Mouse (Mus musculus): ENCODE results near the gene Tbrg4. TPM values are rescaled to one million over a fixed set of nuclear protein-coding genes. Genes with fewer than 3 reads are reported as not detected.
"Not testable (repeated sequence)": the region's sequence is repeated elsewhere in the genome, so short reads cannot be mapped to it uniquely, and the experiment has no call there.

The Tbrg4 gene
- 19.9 and 36.6 TPM in 2 replicates for total RNA-seq (2017)

DNA sequence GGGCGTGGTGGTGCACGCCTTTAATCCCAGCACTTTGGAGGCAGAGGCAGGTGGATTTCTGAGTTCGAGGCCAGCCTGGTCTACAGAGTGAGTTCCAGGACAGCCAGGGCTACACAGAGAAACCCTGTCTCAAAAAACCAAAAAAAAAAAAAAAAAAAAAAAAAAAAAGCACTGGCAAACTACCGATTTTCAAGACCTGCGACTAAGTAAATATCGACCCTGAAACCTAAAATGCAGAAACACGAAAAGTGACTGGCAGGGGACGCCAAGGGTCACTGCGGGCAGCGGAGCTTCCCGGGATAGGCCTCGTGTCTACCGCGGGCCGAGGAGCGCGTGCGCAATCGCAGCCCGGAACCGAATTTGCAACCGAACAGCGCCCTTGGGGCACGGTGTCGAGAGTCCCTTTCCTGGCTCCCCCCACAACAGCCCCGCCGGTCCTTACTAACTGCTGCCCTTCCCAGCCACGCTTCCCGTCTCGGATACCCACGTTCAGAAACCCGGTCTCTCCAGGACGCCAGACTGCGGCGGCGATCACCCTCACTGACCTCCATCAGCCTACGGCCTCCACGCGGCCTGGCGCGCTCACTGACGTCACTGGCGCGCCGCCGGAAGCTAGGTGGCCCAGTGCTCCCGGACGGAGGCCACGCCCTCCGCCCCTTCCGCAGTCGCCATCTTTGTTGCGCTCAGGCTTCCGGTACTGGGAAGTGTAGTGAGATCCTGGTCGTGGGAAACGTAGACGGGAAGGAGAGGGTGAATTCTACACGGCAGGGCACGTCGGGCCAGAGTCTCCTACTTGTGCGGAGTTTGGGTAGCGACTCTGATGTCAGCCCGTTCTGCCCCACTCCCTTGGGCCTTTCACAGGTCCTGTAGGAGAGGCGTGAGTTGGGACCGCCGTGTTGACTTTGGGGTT is at the start of gene Tbrg4:
Gene Tbrg4, minus strand, starts transcription at position 590 of the 910 bp plus-strand sequence.
- peak; percentile 79 to 84 for ATAC-seq (replicated peaks in 1 of 2; ENCODE audit: insufficient read depth in 1 of 2, low FRiP score in 2 of 2, low TSS enrichment in 1 of 2, low read depth in 1 of 2, poor library complexity in 2 of 2, severe bottlenecking in 2 of 2)

DNA sequence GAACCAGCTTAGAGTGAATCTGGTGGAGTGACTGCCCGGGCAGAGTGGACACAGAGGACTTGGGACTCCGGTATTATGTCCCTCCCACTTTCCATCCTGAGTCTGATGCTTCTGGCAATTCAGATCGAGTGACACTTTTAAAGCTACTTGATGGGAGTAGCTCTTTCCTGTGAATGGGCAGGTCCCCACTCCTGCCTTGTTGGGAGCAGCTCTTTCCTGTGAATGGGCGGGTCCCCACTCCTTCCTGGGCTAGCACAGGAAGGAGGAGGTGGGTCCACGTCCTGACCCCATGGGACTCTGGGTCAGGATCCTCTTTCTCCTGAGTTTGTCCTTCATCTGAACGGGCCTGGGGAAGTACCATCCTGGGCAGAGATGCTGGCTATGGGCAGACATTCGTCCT is 49.5 kb upstream of the Tbrg4 start:
- ATAC-seq (replicated peaks in 1 of 2; ENCODE audit: insufficient read depth in 1 of 2, low FRiP score in 2 of 2, low TSS enrichment in 1 of 2, low read depth in 1 of 2, poor library complexity in 2 of 2, severe bottlenecking in 2 of 2) = no peak

DNA sequence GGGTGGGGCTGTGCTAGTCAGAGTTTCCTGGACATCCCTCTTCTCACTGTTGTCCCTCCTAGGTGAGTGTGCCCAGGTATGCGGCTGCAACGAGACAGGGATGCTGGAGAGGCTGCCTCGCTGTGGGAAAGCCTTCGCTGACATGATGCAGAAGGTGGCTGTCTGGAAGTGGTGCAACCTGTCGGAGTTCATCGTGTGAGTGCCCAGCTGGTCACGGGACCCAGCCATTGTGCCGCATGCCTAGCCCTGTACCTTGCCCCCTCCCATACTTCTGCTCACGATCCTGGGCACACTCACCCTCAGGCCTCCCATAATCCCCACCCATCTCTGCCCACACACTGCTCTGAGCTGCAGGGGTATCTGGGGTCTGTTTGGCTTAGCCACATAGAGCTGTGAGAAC is 48.8 kb upstream of the Tbrg4 start:
- no peak for ATAC-seq (replicated peaks in 1 of 2; ENCODE audit: insufficient read depth in 1 of 2, low FRiP score in 2 of 2, low TSS enrichment in 1 of 2, low read depth in 1 of 2, poor library complexity in 2 of 2, severe bottlenecking in 2 of 2)

DNA sequence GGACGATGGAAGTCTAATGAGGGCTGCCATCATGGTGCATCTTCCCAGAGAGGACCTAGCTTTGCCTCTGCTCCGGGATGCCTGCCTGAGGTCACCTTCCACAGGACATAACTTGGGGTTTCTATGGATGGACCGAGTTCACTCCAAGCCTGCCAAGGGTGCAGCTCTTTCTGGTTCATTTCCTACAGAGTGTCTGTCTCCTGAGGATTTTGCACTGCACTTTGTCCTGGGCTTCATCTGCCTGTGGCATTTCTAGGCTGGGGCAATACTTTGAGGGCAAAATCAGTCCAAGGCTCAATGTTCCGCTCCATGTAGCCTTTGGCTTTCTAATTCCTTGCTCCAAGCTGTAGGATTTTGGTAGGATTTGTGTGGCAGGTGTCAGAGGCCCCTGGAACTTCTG is 45.0 kb upstream of the Tbrg4 start:
- ATAC-seq (replicated peaks in 1 of 2; ENCODE audit: insufficient read depth in 1 of 2, low FRiP score in 2 of 2, low TSS enrichment in 1 of 2, low read depth in 1 of 2, poor library complexity in 2 of 2, severe bottlenecking in 2 of 2) = no peak

DNA sequence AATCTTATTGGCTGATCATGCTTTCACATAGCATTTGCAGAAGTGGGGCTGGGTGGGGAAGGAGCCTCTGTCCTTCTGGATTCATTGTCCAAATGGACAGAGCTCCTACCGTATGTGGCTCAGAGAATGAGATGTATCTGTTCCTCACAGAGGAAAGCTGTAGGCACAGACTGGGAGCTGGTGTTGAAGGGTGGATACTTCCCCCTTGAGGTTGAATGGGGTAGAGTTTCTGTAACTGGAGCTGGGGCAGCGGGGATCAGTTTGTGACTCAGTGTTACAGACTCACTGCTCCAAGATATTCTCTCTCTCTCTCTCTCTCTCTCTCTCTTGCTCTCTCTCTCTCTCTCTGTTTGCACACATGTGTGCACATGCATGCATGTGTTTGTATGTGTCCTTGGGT is 44.2 kb upstream of the Tbrg4 start:
- ATAC-seq (replicated peaks in 1 of 2; ENCODE audit: insufficient read depth in 1 of 2, low FRiP score in 2 of 2, low TSS enrichment in 1 of 2, low read depth in 1 of 2, poor library complexity in 2 of 2, severe bottlenecking in 2 of 2) = 0 out of 4 replicates have a peak, but pooled peaks of 1 of the 2 experiments have one; percentile 40

DNA sequence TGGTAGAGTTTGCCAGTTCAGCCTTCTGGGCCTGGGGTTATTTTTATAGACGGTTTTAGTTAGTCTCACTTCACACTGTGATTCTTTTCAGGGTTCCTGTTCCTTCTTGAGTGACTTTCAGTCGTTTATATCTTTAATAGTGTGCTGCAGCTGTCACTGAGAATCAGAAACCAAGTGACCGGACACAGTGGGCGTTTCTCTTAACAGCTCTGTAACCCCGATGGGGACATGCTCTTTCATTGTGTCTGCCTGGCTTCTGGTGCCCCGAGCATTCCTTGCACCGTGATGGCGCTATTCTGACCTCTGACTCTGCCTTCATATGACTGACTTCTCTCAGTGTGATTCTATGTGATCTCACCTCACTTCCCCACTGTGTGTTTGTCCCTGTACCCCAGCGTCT is 43.2 kb upstream of the Tbrg4 start:
- no peak for ATAC-seq (replicated peaks in 1 of 2; ENCODE audit: insufficient read depth in 1 of 2, low FRiP score in 2 of 2, low TSS enrichment in 1 of 2, low read depth in 1 of 2, poor library complexity in 2 of 2, severe bottlenecking in 2 of 2)

DNA sequence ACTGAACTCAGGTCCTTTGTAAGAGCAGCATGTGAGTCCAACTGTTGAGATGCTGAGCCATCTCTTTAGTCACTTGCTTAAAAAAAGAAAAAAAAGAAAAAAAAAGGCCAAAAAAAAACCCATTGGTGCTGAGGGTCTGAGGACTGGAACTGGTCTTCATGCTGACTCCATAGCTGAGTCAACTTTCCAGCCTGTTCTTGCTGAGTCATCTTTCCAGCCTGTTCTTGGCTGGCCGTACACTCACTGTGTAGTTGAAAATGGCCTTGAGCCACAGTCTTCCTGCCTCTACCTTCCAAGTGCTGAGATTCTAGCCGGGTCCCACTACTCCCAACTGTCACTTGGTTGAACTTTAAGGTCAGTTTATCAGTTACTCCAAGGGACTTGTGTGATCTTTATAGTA is 40.8 kb upstream of the Tbrg4 start:
- ATAC-seq (replicated peaks in 1 of 2; ENCODE audit: insufficient read depth in 1 of 2, low FRiP score in 2 of 2, low TSS enrichment in 1 of 2, low read depth in 1 of 2, poor library complexity in 2 of 2, severe bottlenecking in 2 of 2) = no peak

DNA sequence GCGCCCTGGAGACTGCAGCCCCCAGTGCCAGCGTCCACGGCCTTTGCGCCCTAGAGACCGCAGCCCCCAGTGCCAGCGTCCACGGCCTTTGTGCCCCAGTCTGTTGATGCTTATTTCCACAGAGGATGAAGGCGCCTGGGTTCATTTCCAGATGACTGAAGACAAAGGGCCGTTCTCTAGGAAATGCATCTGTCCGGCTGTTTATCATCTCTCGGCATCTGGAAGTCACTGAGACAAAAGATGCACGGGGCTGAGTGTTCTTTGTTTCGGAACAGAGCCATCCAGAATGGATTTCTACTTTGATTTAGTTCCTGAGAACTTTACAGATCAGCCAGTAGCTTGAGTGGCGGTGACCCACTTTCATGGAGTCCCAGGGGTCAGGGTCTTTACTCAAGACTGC is 35.3 kb upstream of the Tbrg4 start:
- no peak for ATAC-seq (replicated peaks in 1 of 2; ENCODE audit: insufficient read depth in 1 of 2, low FRiP score in 2 of 2, low TSS enrichment in 1 of 2, low read depth in 1 of 2, poor library complexity in 2 of 2, severe bottlenecking in 2 of 2)

DNA sequence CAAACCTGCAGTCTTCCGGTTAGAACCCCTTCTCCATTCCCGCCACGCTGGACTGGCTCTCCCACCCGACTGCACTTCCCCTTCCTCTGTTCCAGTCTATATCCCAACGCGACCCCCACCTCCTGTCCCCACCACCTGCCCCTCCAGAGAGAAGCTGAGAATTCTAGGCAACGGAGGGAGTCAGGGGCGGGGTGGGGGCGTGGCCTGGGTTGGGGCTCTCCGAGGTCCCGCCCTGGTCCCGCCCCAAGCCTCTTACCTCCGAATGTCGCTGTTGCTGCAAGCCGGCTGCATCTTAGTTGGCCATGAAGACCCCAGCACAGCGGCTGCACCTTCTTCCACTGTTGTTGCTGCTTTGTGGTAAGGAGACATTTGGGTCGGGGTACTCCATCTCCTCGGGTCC is 32.4 kb upstream of the Tbrg4 start, which contains the start of gene Ramp3:
Gene Ramp3, plus strand, starts transcription at position 251 of the 400 bp plus-strand sequence.
- peak in 1 of 2 experiments; percentile 57; a peak in 2 of 4 replicates for ATAC-seq (replicated peaks in 1 of 2; ENCODE audit: insufficient read depth in 1 of 2, low FRiP score in 2 of 2, low TSS enrichment in 1 of 2, low read depth in 1 of 2, poor library complexity in 2 of 2, severe bottlenecking in 2 of 2)

DNA sequence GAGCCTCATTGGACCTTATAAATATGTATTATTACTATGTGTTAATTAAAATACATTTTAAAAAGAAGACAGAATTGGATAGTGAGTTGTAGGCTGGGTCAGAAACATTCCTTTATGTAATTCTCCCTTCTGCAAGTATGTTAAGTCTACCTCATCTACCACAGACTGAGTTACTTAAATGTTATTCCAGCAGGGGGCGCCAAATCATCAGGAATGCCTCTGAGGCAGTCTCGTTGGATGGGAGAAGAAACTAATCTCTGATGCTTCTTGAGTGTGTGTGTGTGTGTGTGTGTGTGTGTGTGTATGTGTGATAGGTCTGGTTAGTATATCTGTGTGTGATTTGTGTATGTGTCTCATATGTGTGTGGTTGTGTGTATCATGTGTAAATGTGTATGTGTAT is 29.0 kb upstream of the Tbrg4 start:
- peak; percentile 38 to 59; a peak in 2 of 4 replicates for ATAC-seq (replicated peaks in 1 of 2; ENCODE audit: insufficient read depth in 1 of 2, low FRiP score in 2 of 2, low TSS enrichment in 1 of 2, low read depth in 1 of 2, poor library complexity in 2 of 2, severe bottlenecking in 2 of 2)

DNA sequence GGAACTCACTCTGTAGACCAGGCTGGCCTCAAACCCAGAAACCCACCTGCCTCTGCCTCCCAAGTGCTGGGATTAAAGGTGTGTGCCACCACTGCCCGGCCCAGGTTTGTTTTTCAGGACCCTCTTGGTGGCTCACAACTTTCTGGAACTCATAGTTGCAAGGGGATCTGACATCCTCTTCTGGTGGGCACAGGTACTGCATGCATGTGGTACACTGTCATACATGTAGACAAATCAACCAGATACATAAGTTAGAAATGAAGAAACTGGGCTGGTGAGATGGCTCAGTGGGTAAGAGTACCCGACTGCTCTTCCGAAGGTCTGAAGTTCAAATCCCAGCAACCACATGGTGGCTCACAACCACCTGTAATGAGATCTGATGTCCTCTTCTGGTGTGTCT is 27.1 kb upstream of the Tbrg4 start:
- ATAC-seq (replicated peaks in 1 of 2; ENCODE audit: insufficient read depth in 1 of 2, low FRiP score in 2 of 2, low TSS enrichment in 1 of 2, low read depth in 1 of 2, poor library complexity in 2 of 2, severe bottlenecking in 2 of 2) = not testable (repeated sequence)

DNA sequence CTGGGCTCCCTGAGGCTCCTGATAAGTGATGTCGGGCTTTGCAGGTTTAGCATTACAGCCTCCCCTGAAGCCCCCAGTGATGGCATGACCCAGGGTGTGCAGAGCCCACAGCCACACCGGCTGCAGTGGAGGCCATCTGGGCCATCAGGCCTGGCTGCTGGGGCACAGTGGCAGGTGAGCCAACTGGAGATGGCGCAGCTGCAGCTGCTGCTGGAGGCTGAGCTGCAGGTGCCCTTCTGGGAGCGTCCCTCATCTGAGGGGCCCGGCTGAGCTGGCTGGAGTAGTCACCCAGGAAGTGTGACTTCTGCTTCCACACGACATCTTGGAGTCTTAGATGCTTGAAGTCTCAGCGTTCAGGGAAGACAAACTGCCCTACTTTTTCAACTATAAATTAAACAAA is 24.7 kb upstream of the Tbrg4 start:
- no peak for ATAC-seq (replicated peaks in 1 of 2; ENCODE audit: insufficient read depth in 1 of 2, low FRiP score in 2 of 2, low TSS enrichment in 1 of 2, low read depth in 1 of 2, poor library complexity in 2 of 2, severe bottlenecking in 2 of 2)

DNA sequence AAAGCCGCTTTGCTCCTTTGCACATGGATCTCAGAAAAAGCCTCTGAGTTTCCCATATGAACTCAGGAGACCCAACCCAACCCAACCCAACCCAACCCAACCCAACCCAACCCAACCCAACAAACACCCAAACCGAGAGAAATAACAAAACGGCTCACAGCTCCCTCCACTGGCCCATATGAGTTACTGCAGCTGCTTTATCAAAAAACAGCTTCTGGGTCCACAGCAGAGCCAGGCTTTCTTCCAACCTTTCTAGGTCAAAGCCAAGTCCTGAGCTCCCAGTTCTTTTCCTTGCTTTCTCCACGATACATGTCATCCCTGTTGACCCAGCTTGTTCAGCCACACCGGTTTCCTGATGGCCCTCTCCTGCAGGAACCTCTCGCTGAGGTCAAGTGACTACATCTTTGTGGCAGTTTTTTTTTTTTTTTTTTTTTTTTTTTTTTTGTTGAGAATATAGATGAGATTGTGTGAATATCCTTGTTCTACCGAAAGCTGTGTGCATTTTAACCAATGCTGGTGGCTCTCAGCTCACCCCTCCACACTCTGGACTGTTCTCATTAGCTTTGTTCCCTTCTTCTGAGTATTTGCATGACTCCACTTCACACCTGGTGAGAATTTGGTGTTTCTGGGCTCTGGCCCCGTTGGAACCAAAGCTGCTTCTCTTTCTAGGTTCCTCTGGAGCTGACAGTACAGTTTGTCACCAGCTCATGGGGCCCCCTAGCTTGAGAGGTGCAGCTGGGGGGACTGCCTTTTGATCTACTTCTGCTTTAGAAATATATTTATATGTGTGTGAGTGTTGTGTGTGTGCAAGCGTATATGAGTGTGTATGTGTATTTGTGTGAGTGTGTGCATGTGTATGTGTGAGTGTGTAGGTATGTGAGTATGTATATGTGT is 22.2 kb upstream of the Tbrg4 start:
- peak; percentile 11 to 49; a peak in 1 of 4 replicates for ATAC-seq (replicated peaks in 1 of 2; ENCODE audit: insufficient read depth in 1 of 2, low FRiP score in 2 of 2, low TSS enrichment in 1 of 2, low read depth in 1 of 2, poor library complexity in 2 of 2, severe bottlenecking in 2 of 2)

DNA sequence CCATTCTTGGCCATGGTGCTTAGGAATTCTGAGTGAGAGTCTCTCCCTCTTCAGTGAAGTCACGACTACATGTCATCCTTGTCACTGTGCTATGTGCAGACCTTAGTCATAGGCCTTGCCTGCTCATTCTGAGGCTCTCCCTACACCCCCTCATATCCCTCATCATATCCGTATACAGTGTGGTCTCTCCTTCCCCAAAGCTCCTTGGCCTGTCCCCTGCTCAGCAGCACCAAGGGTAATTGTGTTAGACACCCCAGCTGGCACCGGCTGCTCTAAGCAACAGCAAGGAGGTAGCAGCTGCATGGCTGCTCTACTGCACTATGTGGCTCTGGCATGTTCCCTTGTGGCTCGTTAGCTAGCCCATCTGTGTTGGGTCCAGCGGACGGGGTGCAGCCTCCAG is 18.7 kb upstream of the Tbrg4 start:
- ATAC-seq (replicated peaks in 1 of 2; ENCODE audit: insufficient read depth in 1 of 2, low FRiP score in 2 of 2, low TSS enrichment in 1 of 2, low read depth in 1 of 2, poor library complexity in 2 of 2, severe bottlenecking in 2 of 2) = no peak

DNA sequence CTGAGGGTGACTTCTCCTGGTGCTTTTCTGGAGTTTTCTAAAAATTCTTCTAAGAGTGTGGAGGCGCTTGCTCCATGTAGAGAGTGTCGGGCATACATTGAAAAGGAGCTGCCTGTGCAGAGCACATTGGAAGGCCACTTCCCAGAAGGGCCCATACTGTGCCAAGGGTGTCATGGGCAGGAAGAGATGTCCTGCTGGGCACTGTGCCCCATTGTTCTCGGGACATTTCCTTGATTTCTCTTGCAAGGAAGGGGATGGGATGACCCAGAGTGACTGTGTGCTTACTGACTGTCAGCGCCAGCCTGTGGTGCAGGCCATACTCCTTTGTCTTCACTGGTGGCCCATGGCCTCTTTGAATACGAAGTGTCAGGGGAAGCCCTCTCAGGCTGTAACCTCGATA is 13.2 kb upstream of the Tbrg4 start:
- ATAC-seq (replicated peaks in 1 of 2; ENCODE audit: insufficient read depth in 1 of 2, low FRiP score in 2 of 2, low TSS enrichment in 1 of 2, low read depth in 1 of 2, poor library complexity in 2 of 2, severe bottlenecking in 2 of 2) = no peak

DNA sequence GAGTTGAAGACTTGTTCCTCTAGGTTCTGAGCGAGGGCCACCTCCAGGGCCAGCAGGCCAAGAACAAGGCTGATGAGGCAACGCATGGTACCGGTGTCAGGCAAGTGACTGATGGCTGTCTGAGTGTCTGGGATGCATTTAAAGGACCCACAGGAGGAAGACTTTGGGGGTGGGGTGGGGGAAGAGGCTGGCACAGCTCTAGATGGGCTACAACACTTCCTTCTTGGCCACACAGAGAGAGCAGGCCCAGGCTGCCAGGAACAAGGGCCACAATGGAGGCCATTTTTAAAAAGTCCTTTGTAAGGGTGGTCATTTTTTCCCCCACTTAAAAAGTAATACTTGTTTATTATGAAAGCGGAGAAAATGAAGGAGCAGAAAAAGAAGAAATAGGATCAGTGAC is 12.7 kb upstream of the Tbrg4 start, which contains the start of gene Wap:
Gene Wap, minus strand, starts transcription at position 101 of the 400 bp plus-strand sequence.
- no peak for ATAC-seq (replicated peaks in 1 of 2; ENCODE audit: insufficient read depth in 1 of 2, low FRiP score in 2 of 2, low TSS enrichment in 1 of 2, low read depth in 1 of 2, poor library complexity in 2 of 2, severe bottlenecking in 2 of 2)

DNA sequence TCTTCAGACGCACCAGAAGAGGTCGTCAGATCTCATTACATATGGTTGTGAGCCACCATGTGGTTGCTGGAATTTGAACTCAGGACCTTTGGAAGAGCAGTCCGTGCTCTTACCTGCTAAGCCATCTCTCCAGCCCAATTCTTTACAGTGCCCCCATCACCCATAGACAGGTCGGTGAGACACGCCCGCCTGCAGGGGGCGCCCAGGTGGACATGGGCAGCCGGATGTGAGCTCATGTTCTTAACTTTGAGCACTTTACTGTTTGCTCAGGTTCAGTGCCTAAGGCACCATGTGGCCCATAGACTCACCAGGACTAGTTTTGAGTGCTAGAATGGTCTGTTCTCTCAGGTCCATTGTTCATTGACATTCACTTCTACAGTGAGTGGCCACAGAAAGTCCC is 10.3 kb upstream of the Tbrg4 start:
- ATAC-seq (replicated peaks in 1 of 2; ENCODE audit: insufficient read depth in 1 of 2, low FRiP score in 2 of 2, low TSS enrichment in 1 of 2, low read depth in 1 of 2, poor library complexity in 2 of 2, severe bottlenecking in 2 of 2) = no peak

DNA sequence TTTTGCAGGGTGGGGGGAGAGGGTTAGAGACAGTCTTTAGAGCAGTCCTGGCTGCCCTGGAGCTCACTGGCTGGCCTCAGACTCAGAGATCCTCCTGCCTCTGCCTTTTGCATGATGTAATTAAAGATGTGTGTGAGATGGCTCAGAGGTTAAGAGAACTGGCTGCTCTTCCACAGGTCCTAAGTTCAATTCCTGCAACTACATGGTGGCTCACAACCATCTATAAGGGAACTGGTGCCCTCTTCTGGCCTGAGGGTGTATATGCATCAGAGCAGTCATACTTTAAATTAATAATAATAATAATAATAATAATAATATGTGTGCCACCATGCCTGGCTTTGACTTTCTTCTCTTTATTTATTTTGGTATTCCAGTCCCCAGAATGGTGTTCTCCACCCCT is 3.8 kb upstream of the Tbrg4 start:
- no peak for ATAC-seq (replicated peaks in 1 of 2; ENCODE audit: insufficient read depth in 1 of 2, low FRiP score in 2 of 2, low TSS enrichment in 1 of 2, low read depth in 1 of 2, poor library complexity in 2 of 2, severe bottlenecking in 2 of 2)

All from hematopoietic stem cell, adult 5-6 weeks (primary cell).